Mouse (Mus musculus) intestine, embryonic 15.5 days (tissue): ENCODE measurements around the gene Rps21. TPM values are rescaled to one million over a fixed set of nuclear protein-coding genes. Genes with fewer than 3 reads are reported as not detected.
A peak's percentile ranks its signal among the peaks of the same experiment; 100 is the strongest.

Experiments
- ATAC-seq: fragments of 200-750 bp; cut with Nextera tagmentation; 2 replicates; pipeline ENCODE4 v1.8.0; 2017; ENCODE audit warnings: moderate TSS enrichment, moderate library complexity
- H3K27ac ChIP-seq: fragments of 300-500 bp; sonication (generic); 2 replicates; pipeline ENCODE4 v1.5.1; 2015; ENCODE audit warnings: mild to moderate bottlenecking, inconsistent platforms
- H3K27me3 ChIP-seq: fragments of 300-500 bp; sonication (generic); replicated peaks from 2 replicates; pipeline ENCODE4 v1.6.1; 2015; ENCODE audit warnings: inconsistent platforms
- H3K36me3 ChIP-seq: fragments of 300-500 bp; sonication (generic); 2 replicates; pipeline ENCODE4 v1.6.1; 2015; ENCODE audit warnings: inconsistent platforms
- H3K4me1 ChIP-seq: fragments of 300-500 bp; sonication (generic); replicated peaks from 2 replicates; pipeline ENCODE4 v1.6.1; 2015; ENCODE audit warnings: inconsistent platforms
- H3K4me2 ChIP-seq: fragments of 300-500 bp; sonication (generic); replicated peaks from 2 replicates; pipeline ENCODE4 v1.6.1; 2015; ENCODE audit warnings: mild to moderate bottlenecking, inconsistent platforms
- H3K4me3 ChIP-seq: fragments of 300-500 bp; sonication (generic); replicated peaks from 2 replicates; pipeline ENCODE4 v1.5.1; 2015; ENCODE audit warnings: inconsistent platforms
- H3K9ac ChIP-seq: fragments of 300-500 bp; sonication (generic); 2 replicates; pipeline ENCODE4 v1.6.1; 2015; ENCODE audit warnings: inconsistent platforms
- H3K9me3 ChIP-seq: fragments of 300-500 bp; sonication (generic); 2 replicates; pipeline ENCODE4 v1.6.1; 2016; ENCODE audit warnings: inconsistent platforms
- WGBS: fragments of 180-500 bp; shearing (Covaris S2); methylation state at CpG from one replicate; pipeline ENCODE4 v1.1.7; 2015; 5-methylcytosine and 5-hydroxymethylcytosine counted together
- polyA plus RNA-seq: library from polyadenylated mRNA; unstranded; fragments of >200 nt; fragmentation: Nextera tagmentation; extraction: Ambion mirVana; gene quantifications from 2 replicates; pipeline ENCODE4 v1.2.1, GENCODE M21; 2015

The Rps21 gene
- polyA plus RNA-seq, 1 experiment from 2014 or later = 672 TPM

DNA sequence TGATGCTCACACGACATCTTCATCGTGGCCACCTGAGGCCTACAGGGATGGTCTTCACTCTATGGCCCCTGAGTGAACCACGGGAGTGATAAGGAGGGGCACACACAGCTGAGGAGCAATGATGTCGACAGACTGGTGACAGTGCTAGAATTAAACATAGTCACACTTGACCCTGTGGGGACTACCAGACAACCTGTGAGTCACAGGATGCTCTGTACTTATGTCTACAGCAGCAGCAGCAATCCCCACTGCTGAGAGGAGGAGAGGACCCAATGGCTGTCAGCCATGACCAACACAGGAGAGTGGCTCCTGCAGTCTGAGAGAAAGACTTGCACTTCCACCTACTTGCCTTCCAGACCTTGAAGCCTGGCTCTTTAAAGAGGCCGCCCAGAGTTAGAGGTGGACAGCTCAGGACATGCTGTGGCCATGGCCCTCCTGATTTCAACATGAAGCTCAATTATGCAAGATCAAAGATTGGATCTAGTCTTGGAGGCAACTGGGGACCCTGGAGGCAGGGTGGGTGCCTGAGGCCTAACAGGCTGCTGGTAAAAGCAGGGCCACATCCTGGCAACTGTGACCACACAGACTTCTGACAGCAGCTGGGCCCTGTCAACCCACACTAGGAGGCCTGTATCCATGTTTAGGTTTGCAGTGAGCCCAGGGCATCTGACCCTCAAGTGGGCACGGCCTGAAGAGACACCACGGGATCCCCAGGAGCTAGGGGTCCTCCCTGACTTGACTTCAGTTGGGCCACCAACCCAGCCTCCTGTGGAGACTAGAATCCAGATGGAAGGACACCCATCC is 23.9 kb upstream of the Rps21 start:
- 79% methylated on average over 7 of the region's 7 CpGs for WGBS
- Histone ChIP-seq H3K27ac (no peak overlapping the region), H3K36me3 (no peaks in the 10 kb centered on the region), H3K9me3 (no peaks in the 10 kb centered on the region), H3K4me1 (peaks cover 30% of the 10 kb centered on the region), H3K4me2 (no peak overlapping the region), H3K4me3 (no peak overlapping the region), H3K9ac (no peak overlapping the region), H3K27me3 (no peaks in the 10 kb centered on the region)
- ATAC-seq = no peak

DNA sequence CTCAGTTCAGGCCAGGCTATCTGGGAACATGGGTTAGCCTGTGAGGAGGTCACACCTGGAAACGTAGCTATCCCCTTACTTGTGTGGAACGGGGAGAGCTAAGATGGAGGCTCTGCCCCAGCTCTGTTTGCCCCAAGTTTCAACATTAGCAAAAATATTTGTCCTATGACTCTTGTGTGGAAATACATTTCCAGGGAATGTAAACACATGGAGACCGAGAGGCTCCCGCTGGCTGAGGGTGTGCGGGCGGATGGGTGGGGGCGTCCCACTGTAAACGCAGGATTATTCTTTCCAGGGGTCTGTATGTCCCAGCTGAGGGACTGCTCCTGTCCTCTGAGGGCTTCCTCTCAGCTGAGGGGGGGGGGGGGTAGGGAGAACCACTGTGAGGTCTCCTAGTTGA is 22.8 kb upstream of the Rps21 start:
- WGBS = 53% methylated on average over 8 of the region's 8 CpGs
- ATAC-seq = peak; percentile 26
- no peak overlapping the region for H3K9ac ChIP-seq

DNA sequence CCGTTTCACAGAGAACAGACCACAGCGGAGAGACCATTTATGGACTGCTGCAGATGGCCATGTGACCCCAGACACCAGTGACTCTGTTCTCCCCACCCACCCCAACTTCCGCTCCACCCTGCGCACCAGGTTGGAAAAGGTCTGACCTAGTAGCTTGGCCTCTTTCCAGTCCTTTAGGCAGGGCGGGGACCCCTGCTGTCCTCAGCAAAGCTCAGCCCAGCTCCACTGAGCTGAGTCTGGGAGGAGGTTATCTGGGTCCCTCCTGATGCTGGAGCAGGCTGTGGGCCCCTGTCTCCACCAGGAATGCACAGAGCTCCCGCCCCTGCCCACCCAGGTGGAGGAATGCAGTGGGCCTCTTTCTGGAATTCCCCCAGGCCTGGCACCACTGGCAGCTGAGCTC is 22.2 kb upstream of the Rps21 start:
- peak; percentile 70 for ATAC-seq
- H3K36me3 ChIP-seq = no peaks in the 10 kb centered on the region
- no peaks in the 10 kb centered on the region for H3K27me3 ChIP-seq
- H3K27ac ChIP-seq = peak overlapping the region; percentile 79
- 42% methylated on average over 6 of the region's 6 CpGs for WGBS
- H3K4me1 ChIP-seq = peaks cover 25% of the 10 kb centered on the region
- peak overlapping the region; percentile 34; the same call in 1 of the 2 replicates for H3K4me2 ChIP-seq
- no peak overlapping the region for H3K9ac ChIP-seq
- H3K4me3 ChIP-seq = no peak overlapping the region
- no peaks in the 10 kb centered on the region for H3K9me3 ChIP-seq

More for the DNA sequence above, 22.8 kb upstream of the Rps21 start:
- H3K27me3 ChIP-seq = no peaks in the 10 kb centered on the region
- H3K27ac ChIP-seq = peak overlapping the region; percentile 79
- peak overlapping the region; percentile 34; the same call in 1 of the 2 replicates for H3K4me2 ChIP-seq
- H3K4me3 ChIP-seq = no peak overlapping the region
- peaks cover 26% of the 10 kb centered on the region for H3K4me1 ChIP-seq
- H3K36me3 ChIP-seq = no peaks in the 10 kb centered on the region
- H3K9me3 ChIP-seq = no peaks in the 10 kb centered on the region

DNA sequence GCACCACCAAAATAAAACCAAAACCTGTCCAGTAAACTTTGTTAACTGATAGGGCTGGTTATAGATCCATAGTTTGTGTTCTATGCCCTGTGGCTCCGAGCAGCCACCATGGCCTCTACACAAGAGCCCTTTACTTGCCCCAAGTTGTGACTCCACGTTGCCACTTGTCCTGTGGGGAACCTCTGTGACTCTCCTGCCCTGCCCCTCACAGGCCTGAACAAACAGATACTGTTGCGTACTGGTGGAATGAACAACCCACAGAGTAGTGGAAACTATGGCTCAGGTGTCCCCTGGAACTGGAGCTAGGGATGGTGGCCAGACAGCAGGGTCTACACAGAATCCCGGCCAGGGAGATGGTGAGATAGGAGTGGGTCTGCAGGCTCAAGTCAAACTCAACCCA is 21.4 kb upstream of the Rps21 start:
- Histone ChIP-seq H3K9me3 (no peaks in the 10 kb centered on the region), H3K27me3 (no peaks in the 10 kb centered on the region), H3K9ac (no peak overlapping the region), H3K27ac (peak overlapping the region; percentile 22; the same call in 1 of the 2 replicates), H3K4me2 (no peak overlapping the region), H3K4me3 (no peak overlapping the region), H3K36me3 (no peaks in the 10 kb centered on the region), H3K4me1 (peaks cover 18% of the 10 kb centered on the region)
- ATAC-seq = no peak
- 82% methylated on average over 4 of the region's 4 CpGs for WGBS

DNA sequence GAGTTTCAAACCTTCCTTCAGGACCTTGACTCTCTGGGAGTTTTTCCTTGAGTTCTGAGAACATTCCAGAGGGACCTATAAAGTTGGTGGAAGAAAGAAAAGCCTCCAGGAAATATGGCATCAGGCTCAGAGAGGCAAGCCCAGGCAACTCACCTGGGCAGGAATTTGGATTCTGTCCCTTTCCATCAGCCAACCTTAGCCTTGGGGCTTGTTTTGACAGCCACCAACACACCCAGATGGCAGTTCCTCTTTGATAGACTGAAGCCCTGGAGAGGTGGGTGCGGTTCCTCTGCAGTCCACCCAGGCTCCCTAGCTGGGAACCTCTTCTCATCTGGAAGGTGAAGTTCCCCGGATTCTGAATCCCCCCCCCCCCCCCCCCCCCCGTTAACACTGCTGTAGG is 20.7 kb upstream of the Rps21 start:
- Histone ChIP-seq H3K4me3 (no peak overlapping the region), H3K27ac (no peak overlapping the region), H3K36me3 (no peaks in the 10 kb centered on the region), H3K4me1 (peaks cover 18% of the 10 kb centered on the region), H3K27me3 (no peaks in the 10 kb centered on the region), H3K9ac (no peak overlapping the region), H3K9me3 (no peaks in the 10 kb centered on the region), H3K4me2 (no peak overlapping the region)
- ATAC-seq = no peak
- WGBS = 46% methylated on average over 3 of the region's 3 CpGs

DNA sequence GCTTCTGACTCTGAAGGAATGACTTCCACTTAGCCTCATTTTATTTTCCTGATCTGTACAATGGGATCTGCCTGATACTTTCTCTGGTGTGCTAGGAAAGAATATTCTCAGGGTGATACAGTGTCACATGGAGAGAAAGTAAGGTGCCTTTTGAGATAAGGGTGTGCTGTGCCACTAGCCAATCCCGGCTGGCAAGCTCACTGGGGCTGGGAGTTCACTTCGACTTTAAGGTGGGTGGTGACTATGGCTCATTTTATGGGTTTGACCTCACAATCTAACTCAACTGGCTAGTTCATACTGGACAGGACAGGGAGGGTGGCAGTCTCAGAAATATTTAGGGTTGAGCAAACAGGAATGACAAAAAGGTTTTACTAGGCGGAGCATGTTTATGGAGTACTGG is 20.2 kb upstream of the Rps21 start:
- ATAC-seq = no peak
- Histone ChIP-seq H3K27ac (no peak overlapping the region), H3K9me3 (no peaks in the 10 kb centered on the region), H3K4me1 (peaks cover 18% of the 10 kb centered on the region), H3K4me3 (no peak overlapping the region), H3K4me2 (no peak overlapping the region), H3K36me3 (no peaks in the 10 kb centered on the region), H3K27me3 (no peaks in the 10 kb centered on the region), H3K9ac (no peak overlapping the region)
- WGBS = 68% methylated on average over 3 of the region's 3 CpGs

DNA sequence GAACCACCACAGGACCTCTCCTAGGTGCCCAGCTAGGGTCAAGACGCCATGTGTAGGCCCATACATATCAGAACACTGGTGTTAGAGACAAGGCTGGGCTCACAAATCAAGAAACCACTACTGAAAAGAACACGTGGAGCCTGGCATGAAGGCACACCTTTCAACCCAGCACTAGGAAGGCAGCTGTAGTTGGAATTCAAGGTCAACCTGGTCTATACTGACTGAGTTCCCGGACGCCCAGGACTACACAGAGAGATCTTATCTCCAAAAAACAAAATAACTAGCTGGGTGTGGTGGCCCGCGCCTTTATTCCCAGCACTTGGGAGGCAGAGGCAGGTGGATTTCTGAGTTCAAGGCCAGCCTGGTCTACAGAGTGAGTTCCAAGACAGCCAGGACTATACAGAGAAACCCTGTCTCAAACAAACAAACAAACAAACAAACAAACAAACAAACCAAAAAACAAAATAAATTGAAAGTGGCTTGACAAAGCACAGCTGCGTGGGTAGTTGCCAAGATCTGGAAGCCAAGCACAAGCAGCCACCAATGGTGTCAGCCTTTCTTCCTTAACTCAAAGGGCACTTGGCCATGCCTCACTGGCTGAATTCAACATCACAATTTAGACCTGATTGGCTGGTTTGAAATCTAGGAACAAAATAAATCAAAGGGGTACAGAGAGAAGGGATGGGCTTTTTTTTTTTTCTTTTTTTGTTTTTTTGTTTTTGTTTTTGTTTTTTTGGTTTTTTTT is 19.4 kb upstream of the Rps21 start:
- H3K4me2 ChIP-seq = no peak overlapping the region
- H3K4me1 ChIP-seq = peaks cover 18% of the 10 kb centered on the region
- H3K36me3 ChIP-seq = no peaks in the 10 kb centered on the region
- 78% methylated on average over 7 of the region's 7 CpGs for WGBS
- no peak overlapping the region for H3K4me3 ChIP-seq
- H3K27me3 ChIP-seq = no peaks in the 10 kb centered on the region
- no peaks in the 10 kb centered on the region for H3K9me3 ChIP-seq
- no peak for ATAC-seq
- H3K9ac ChIP-seq = no peak overlapping the region
- no peak overlapping the region for H3K27ac ChIP-seq

DNA sequence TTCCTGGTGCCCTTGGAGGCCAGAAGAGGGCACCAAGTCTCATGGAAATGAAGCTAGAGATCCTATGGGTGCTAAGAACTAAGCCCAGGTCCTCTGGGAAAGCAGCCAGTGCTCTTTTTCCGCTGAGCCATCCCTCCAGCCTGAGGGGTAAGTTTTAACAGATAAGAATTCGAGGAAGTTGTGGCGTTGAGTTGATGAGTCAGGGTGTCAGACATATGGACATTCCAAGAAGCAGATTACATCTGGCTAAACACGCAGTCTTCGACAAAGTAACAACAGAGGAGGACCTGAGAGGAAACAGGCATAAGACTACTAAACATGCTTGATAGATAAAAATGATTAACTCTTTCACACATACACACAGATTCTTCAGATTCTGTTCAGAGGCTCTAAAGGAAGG is 18.6 kb upstream of the Rps21 start:
- Histone ChIP-seq H3K9ac (no peak overlapping the region), H3K4me2 (no peak overlapping the region), H3K27ac (no peak overlapping the region), H3K9me3 (no peaks in the 10 kb centered on the region), H3K27me3 (no peaks in the 10 kb centered on the region), H3K36me3 (no peaks in the 10 kb centered on the region), H3K4me1 (peaks cover 17% of the 10 kb centered on the region), H3K4me3 (no peak overlapping the region)
- no peak for ATAC-seq
- WGBS = 66% methylated on average over 5 of the region's 5 CpGs

DNA sequence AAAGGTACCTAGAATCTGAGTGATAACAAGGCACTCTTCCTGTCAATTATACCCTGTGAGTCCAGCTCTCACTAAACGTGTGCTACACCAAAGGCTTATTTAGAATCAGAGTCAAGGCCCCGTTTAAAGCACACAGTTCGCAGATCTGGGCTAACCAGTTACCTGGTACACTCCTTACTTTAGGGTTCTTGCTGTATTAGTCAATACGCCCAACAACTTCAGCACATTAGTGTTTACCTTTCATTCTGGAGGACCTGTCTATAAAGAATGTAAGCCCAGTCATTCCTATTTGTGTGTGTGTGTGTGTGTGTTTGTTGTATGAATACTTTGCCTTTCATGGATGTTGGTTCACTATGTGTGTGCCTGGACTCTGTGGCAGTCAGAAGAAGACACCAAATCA is 14.1 kb upstream of the Rps21 start:
- 83% methylated on average over 4 of the region's 4 CpGs for WGBS
- Histone ChIP-seq H3K27ac (no peak overlapping the region), H3K4me2 (no peak overlapping the region), H3K4me1 (no peaks in the 10 kb centered on the region), H3K9ac (no peak overlapping the region), H3K4me3 (no peak overlapping the region), H3K27me3 (no peaks in the 10 kb centered on the region), H3K9me3 (no peaks in the 10 kb centered on the region), H3K36me3 (no peaks in the 10 kb centered on the region)
- ATAC-seq = no peak

DNA sequence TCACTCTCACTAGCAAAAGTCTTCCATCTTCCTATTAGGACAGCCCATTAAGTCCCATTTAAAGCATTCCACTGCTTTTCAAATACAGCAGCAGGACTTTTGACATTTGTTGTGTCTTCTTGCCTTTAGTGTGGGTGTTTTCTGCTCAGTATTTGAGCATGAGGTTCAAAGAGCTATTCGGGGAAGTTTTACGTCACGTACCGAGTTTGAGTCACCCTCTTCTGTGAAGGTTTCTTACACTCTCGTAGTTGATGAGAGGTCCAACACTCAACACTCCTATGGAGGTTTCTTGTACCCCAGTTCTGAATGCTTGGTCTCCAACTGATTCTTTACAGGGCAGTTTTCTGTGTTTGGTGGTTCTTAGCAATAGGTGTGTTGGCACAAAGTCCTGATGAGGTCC is 9.3 kb upstream of the Rps21 start:
- H3K27ac ChIP-seq = no peak overlapping the region
- H3K27me3 ChIP-seq = no peaks in the 10 kb centered on the region
- no peak for ATAC-seq
- no peak overlapping the region for H3K9ac ChIP-seq
- no peak overlapping the region for H3K4me3 ChIP-seq
- no peaks in the 10 kb centered on the region for H3K9me3 ChIP-seq
- 93% methylated on average over 5 of the region's 5 CpGs for WGBS
- peaks cover 10% of the 10 kb centered on the region for H3K4me1 ChIP-seq
- no peaks in the 10 kb centered on the region for H3K36me3 ChIP-seq
- H3K4me2 ChIP-seq = no peak overlapping the region

DNA sequence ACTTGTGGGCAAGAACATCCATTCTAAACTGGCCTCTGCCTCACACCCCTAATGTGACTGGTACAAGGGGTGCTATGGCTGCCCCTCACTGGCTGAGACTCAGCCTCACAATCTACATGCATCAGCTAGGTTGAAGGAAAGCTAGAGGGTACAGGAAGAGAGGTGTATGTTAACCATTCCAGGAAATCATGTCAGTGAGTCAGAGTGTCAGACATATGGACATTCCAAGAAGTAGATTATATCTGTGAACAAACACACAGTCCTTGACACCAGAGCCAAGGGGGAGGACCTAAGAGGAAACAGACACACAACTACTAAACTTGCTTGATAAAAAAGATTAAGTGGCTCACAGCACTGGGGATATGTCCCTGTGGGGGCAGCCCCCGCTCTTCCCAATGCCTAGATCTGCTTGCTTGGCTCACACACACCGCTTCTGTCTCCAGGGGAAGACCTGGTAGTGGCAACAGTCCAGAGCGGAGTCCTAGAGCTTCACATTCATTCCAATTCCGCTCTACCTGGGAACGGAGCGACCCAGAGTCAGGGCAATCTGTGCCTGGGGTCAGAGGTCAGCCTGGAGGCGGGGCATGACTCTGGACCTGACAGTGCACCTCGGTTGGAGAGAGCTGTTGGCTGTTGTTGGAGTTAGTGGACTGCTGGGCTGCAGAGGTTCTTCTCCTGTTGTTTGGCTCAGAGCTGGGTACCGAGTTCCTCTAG is 8.1 kb upstream of the Rps21 start:
- 54% methylated on average over 9 of the region's 9 CpGs for WGBS
- Histone ChIP-seq H3K9me3 (no peaks in the 10 kb centered on the region), H3K4me1 (peaks cover 10% of the 10 kb centered on the region), H3K4me3 (no peak overlapping the region), H3K27me3 (no peaks in the 10 kb centered on the region), H3K9ac (no peak overlapping the region), H3K36me3 (no peaks in the 10 kb centered on the region), H3K4me2 (no peak overlapping the region), H3K27ac (no peak overlapping the region)
- ATAC-seq = peak; percentile 29; the same call in 1 of the 2 replicates

DNA sequence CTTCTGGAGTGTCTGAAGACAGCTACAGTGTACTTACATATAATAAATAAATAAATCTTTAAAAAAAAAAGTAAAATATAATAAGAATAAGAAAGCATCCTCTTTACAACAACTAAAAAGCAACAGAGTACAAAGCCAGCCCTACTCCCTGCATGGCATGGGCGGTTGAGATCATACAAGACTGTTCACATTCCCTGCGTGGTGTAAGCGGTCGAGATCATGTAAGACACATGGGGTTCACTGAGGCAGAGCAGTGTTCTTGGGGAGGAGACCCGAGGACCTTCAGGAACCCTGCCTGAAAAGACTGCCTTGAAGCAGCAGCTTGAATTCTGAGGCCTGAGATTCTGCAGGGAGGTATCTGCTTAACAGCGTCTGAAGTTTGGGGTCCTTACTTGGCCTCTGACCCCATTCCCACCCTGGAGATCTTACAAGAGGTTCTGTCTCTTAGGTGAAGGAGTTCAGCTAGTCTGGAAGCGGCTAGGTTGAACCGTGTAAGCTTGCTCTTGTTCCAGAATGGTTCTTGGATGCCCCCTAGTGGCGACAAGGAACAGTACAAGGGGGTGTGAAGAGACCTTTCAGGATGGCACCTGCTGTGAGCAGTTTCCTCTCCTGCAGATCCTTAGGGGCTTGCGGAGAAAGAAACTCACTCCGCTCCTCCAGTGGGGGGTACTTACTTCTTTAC is 6.1 kb upstream of the Rps21 start:
- Histone ChIP-seq H3K36me3 (no peaks in the 10 kb centered on the region), H3K9me3 (no peaks in the 10 kb centered on the region), H3K9ac (no peak overlapping the region), H3K27me3 (no peaks in the 10 kb centered on the region), H3K4me1 (peaks cover 10% of the 10 kb centered on the region), H3K27ac (no peak overlapping the region), H3K4me3 (no peak overlapping the region), H3K4me2 (no peak overlapping the region)
- 30% methylated on average over 11 of the region's 11 CpGs for WGBS
- ATAC-seq = peak; percentile 86
